Mouse (Mus musculus): ENCODE measurements around the gene Fbll1.
"Not testable (repeated sequence)": the region's sequence is repeated elsewhere in the genome, so short reads cannot be mapped to it uniquely, and the experiment has no call there.

The Fbll1 gene

DNA sequence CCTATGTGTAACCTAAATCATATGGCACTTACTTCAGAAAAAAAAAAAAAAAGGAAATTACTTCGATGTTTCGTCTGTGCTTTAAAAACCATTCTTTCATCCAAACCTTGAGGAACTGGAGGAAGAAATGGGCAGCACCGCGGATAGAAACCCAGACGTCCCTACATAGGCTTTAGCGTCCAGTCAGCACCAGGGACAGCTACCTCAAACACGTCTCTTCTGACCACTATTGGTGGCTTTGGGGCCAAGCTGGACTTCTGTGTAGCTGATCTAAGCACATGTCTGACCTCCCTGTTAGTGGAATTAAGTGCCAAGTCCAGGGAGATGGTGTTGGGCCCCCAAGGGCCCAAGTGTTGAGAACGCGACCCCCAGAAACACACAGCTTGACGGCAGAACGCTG is at the start of gene Fbll1:
TSS of gene Fbll1 (minus strand) at position 11 of the 400 bp plus-strand sequence.
- peak; percentile 24 for DNase-seq

DNA sequence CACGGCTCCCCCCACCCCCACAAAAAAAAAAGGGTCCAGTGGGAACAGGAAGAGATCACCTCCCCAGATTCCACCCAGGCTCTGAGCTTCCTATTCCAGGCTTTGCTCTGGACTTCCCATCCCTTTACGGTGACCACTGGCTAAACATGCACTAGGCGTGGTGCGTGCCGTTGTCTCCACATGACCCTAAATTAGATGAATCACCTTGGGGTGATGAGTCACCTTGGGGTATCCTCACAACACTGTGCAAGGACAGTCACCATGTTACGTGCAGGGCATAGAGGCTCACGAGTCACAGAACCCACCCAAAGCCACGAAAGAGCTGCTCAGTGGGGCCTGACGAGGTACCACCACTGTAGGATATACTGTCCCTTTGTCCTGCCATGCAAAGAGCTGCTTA is 45.6 kb upstream of the Fbll1 start:
- no peak for DNase-seq

DNA sequence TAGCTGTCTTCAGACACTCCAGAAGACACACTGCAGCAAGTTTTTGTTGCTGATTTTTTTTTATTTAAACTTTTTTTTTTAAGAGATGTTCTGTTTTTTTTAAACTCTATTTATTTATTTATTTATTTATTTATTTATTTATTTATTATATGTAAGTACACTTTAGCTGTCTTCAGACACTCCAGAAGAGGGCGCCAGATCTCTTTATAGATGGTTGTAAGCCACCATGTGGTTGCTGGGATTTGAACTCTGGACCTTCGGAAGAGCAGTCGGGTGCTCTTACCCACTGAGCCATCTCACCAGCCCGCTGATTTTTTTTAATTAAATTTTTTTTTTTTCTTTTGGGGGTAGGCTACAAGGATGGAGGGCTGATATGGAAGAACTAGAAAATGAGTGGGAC is 43.9 kb upstream of the Fbll1 start:
- DNase-seq, result not testable (repeated sequence)

DNA sequence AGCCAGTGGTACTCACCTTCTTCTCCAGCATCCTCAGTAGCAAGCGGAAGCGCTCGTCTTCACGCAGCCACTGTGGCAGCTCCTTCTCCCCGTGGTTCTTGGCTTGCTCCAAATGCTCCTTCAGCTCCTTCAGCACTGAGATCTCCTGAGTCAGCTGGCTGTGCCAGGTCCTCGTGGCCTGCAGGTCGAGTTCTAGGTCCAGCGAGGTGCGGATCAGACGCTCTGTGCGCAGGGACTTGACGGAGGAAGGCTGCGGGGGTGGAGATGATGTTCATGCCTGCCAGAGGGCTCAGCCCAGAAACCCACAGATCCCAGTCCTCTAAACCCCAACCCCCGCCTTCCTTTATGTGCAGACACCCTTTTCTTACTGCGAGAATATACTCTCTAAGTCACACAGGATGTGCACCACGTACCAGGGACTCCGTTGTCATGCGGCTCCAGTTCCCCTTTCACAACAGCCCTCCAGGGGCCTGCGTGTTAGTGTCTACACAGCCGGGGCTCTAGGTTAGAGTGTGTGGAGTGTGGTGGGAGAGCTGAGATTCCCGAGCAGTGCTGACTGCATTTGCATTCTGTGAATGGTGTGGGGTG is 43.1 kb upstream of the Fbll1 start:
- DNase-seq, result no peak

DNA sequence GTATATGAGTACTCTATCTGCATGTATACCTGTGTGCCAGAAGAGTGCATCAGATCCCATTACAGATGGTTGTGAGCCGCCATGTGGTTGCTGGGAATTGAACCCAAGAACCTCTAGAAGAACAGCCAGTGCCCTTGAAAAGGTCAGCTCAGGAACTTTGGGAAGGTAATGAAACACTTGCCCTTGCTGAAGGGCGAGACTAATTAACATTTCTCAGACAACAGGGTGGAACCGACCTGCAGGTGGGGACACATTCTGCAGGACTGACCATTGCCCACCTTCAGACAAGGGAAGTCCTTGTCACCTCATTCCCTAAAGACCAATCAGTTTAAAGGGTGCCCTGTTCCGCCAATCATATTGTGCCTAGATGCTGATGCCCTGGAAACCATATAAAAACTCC is 42.1 kb upstream of the Fbll1 start:
- not testable (repeated sequence) for DNase-seq

DNA sequence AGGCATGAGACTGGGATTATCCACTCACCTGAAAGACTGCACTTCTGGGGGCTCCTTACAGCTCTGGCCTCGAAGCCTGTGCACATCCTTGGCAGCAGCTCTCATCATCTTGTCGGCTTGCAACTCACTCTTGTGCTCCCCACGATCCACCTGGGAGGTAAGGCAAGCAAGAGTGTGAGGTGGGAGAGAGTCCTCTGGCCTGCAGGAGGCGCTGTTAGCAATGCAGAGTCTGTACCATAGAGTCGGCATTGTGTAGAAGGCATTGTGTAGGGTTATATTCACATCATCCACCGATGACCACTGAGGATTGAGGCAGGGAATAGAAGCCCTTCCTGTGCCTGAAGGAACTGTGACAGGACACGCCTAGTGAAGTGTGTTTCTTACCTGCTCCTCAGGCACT is 41.6 kb upstream of the Fbll1 start:
- DNase-seq, result no peak

DNA sequence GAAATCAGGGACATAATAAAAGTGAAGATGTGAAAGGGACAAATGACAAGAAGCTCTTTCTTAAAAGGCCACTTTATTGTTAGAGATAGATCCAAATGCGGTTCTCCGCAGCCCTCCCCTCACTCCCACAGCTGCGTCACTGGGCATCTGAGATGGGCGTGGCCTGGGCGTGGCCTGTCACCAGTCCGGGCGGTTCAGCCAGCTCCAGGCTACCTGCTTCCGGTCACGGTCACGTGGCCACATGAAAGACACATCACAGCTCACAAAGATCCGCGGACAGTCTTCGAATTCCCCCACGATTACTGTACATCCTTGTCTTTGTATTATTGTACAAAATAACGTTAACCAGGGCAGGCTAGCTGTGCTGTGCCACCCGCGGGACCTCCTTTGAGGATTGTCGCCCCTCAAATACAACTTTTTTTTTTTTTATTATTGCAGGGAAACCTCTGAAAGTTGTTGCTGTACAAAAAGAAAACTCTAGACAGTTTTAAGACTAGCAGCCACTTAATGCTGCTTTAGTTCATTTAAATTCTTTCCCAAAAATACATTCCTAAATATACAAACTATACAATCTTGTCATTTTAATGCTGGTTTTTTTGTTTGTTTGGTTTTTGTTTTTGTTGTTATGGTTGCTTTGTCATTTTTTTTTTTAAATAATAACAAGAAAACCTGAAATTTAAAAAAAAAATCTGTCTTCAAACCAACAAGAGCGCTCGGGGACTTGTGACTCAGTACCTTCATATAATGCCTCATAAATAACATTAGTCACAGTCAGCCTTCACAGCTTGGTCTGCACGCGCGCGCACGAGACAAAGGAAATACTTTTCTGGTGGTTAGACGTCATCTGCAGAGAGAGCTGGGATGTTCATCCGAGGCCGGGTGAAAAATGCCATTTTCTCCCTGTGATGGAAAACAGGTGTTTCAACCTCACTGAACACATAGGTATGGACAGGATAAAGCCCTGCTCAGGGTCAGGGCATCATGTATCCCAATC is 40.0 kb upstream of the Fbll1 start:
- peak; percentile 73 for DNase-seq

DNA sequence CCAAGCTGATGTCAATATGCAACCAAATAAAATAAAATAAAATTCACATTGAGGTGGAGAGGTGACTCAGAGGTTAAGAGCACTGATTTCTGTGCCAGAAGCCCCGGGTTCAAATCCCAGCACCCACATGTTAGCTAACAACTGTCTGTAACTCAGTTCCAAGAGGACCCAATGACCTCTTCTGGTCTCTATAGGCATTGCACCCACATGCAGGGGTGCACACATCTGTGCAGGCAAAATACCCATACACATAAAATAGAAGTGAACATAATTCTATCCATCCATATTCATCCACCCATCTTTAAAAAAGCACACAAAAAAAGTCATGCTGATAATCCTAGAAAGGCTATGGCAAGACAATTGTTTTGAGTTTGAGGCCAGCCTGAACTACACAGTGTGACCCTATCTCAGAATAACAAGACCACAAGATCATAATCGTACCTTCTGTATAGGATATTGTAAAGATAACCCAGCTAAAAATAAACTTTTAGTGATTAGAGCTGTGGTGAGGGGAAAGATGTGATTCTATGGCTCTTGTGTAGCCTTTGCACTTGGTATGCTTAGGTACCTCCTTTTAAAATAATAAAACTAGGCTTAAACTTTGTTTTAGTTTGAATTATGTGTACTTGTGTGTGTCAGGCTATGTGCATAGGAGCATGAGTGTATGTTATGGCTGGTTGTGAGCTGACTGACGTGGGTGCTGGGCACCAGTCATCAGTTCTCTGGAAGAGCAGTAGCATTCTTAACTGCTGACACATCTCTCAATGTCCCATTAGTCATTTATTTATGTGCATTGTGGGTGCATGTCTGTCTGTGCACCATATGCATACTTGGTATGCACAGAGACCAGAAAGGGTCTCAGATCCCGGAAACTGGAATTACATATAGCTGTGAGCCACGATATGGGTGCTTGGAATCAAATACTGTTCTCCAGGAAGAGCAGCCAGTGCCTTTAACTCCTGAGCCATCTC is 38.8 kb upstream of the Fbll1 start:
- DNase-seq, result no peak

DNA sequence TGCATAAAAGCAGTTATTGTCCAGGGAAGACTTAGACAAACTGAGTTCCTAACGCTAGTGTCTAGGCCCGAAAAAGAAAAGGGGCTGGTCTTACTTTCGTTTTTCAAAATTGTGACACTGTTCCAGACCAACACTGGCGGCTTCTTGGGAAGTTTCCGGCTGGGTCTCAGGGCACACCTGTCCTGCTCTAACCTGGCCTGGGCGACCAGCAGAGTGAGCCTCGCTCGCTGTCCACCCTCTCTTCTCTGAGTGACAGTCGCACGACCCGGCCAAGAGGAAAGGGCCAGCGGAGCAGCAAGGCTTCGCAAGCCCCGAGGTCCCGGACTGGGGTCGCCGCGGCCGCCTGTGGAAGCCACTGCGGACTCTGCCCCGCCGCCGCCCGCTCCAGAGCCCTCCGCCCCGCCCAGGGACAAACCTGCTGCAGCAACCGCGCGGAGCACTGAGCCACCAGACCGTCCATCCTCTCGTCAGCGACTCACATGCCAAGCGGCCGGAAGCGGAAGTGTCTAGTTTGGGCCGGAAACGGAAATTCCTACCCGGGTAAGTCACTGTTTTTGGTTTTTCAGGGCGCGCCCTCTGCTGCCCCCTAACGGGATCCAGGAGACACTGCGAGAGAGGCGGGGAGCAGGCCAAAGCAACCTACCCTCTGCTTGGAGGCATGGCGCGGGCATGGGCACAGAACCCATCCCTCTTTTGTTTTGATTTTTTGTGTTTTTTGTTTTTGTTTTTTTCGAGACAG is 35.5 kb upstream of the Fbll1 start, which contains the start of gene Rars:
TSS of gene Rars (minus strand) at position 485 of the 739 bp plus-strand sequence.
- DNase-seq, result peak; percentile 94

DNA sequence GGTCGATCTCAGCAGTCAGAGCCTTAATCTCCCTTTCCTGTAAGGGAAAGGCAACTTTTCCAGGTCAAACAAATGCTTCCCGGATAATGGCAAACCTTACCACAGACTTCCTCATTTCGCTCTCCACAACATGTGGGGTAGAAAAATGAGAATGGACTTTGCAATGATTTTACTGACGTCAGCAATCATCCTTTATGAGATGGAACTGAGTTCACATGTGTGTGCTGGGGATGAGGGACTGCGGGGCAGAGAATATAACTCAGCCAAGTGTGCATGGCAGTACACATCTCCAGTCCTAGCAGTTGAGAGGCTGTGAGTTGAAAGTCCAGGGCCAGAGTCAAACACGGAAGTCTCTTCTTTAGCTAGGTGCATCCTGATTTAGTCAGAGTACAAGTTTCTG is 34.6 kb upstream of the Fbll1 start:
- no peak for DNase-seq

DNA sequence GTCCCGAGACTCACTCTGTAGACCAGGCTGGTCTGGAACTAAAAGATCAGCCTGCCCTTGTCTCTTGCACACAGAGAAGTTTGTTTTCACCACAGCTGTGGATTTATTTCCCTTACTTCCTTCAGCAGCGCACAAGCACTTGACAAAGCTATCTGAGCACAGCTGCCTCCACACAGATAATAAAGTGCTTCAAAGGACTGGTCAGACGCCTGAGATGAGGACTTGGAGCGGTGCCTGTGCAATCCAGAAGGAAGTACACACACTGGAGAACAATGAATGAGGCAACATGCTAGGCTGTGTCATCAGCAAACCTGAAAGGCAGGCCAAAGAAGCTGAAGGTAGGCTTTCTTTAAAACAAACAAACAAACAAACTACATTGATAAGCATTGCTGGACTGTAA is 33.5 kb upstream of the Fbll1 start:
- no peak for DNase-seq

DNA sequence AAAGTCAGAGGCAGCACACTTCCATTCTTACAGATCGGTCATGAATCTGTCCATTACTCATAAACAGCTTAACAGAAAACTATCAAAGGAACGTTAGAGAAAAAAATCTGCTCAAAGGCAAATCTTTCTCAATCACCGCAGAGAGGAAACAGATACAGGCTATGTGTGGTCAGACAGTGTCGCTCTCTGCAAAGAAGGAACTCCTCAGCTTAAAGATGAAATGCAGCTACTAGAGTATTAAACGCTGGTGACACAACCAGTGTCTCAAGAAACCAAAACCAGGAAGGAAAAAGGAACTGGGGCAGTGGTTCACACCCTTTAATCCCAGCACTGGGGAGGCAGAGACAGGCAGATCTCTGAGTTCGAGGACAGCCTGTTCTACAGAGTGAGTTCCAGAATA is 29.0 kb upstream of the Fbll1 start:
- DNase-seq, result no peak

DNA sequence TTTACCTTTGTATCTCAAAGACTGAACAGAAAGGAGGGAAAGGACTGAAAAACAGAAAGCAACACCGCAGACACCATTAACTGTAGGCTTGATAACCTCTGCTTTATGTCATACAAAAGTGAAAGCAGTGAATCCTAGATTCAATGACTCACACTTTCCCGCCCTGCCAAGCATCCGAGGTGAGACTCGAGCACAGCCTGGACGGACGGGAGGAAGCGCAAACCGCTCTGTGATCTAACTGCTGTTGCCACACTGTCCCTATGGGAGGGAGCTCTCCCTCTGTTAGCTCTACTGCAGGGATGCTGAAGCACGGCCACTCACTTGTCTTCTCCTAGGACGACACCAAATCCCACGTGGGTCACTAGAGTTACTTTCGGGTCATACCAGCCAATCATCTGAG is 17.6 kb upstream of the Fbll1 start:
- no peak for DNase-seq

DNA sequence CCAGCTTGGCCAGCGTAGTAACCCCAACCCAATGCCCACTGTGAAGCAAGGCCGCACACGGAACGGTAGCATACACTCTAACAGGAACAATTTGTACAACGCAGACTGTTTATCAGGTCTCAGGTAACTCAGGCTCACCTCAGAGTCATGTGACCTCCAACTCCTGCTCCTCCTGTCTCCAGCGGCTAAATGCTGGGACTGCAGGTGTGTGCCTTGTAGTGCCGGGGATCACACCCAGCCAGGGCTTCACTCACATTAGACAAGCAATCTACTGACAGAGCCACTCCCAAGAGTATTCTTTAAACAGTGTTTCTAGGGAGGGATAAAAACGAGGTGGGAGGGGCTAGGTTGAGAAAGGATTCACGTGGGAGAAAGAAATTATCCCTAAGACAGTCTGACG is 12.8 kb upstream of the Fbll1 start:
- DNase-seq, result no peak

DNA sequence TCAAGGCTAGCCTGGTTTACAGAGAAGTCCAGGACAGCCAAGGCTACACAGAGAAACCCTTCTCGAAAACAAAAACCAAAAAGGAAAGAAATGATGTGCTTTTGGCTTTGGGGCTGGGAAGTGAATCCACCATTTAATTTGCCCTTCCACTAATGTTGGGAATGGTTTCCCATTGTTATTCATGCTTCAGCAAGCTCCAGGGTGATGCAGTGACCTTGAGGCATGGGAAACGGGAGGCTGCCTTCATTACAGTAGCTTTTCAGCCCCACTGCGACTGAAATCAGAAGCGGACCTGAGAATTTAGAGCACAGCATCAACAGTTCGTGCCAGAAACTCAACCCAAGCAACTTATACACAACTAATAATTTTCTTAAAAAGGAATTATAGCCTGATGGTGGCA is 2.6 kb upstream of the Fbll1 start:
- no peak for DNase-seq

DNA sequence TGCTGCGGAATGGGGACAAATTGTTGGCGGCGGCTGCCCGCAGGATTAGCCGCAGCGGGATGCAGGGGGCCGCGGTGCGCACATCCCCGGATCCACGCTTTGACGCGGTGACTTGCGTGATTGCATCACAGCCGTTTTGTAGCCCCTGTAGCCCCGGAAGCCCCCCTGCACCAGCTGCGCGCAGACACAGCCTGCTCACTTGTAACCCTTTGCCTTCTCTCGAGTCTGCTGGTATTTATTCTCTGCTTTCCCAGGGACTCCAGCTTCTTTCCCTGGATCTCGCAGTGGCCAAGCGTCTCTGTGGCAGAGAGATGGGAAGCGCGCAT is 226 bp downstream of the Fbll1 start:
- peak; percentile 67 for DNase-seq

DNA sequence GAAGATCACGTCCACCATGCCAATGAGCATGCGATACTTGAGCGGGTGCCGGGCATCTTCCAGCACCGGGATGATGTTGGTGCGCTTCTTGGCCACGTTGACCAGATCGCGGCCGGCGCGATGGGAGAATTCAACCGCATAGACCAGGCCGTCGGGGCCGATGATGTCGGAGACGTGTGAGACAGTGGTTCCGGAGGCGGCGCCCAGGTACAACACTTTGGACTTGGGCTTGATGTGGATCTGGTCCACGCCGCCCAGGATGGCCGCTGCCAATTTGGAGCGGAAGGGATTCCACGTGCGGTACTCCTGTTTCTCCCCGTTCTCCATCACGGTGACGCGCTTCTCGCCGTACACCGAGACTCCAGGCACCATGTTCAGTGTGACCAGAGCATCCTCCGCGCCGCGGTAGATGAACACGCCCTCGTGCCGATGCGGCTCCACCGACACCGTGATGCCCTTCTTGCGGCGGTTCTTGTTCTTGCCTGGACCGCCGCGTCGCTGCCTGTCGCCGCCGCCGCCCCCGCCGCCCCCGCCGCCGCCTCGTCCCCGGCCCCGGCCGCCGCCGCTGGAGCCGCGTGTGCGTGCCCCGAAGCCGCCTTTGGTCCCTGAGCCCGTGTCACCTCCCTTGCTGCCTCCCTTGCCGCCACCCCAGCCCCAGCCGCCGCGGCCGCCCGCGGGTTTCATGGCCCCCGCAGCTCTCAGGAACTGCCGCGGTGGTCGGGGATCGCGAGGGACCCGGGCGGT is 761 bp downstream of the Fbll1 start:
- DNase-seq, result peak; percentile 36

DNA sequence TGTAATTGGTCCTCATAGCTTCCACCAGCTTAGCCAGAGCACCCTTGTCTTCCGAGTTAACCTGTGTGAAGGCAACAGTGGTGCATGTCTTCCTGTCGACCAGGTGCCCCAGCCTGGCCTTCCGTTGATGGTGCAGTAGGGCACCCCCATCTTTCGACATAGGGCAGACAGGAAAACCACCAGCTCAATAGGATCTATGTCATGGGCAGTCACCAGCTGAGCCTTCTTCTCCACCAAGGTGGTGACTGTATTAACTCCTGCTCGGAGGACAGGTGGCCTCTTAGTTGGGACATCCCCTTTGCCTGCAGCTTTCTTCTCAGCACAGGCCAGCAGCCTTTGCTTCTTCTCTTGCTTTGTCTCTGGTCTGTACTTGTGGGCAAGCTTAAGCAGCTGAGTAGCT is 5.9 kb downstream of the Fbll1 start:
- DNase-seq, result not testable (repeated sequence)

DNA sequence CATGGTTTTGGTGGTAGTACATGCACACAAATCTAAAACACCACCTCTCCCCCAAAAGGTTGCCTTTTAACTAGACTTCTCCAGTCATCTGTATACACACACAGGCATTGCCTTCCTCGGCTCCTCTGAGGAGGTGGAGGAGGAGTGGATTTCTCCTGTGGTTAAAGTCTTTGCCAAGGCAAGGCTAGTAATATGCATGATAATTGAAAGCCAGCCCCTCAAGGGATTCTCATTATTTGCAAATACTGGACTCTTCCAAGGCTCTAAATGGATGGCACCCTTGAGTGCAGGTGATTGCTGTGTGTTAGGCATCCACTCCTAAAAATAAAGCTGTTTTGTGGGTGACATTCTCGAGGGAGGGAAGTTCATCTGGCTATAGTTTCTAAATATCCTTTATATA is 10.2 kb downstream of the Fbll1 start:
- DNase-seq, result no peak

DNA sequence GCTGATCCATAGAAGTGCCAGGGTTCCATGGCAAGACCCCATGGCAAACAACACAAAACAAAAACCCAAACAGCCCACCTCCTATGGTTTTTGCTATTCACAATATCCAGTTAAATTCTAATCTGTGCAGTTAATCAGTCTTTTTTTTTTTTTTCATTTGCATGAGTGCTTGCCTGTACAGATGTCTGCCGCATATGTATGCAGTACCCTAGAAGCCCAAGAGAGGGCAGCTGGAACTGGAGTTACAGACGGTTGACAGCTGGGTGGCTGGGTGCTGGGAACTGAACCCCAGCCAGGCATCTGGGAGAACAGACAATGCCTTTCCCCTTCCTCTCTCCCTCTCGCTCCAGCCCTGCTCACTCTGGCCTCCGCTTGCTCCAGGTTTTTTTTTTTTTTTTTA is 14.1 kb downstream of the Fbll1 start:
- no peak for DNase-seq

DNA sequence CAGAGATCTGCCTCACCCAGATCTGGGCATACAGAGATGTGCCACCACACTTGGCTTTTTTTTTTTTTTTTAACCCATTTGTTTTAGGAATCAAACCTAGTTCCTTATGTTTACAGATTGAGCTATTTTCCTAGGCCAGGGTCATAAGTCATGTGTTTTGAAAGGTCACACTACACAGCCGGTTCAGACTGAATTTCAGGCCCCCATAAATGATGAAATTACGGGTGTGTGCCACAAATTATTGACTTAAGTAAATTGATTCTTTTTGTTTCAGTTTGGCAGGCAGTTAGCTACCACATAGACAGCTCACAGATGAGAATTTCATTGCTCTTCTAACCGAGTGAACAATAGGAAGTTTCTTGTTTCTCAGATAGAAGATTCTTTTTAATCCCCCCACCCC is 14.7 kb downstream of the Fbll1 start:
- DNase-seq, result no peak

DNA sequence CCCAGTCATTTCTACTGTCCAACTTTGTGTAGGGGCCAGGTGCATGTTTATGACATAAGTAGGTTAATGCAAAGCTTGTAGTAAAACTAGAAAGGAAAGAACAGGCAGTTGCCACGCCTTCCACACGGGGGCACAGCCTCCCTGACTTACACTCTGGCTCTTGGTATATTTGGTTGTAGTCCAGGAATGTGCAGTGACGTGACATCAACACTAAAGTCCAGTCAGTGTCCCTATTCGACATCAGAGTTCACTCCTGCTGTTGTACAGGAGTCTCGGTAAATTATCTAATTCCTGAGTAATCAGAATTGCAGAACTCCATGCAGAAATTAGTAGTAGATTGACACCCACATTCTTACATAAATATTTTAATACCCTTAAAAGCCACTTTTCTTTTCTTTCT is 15.6 kb downstream of the Fbll1 start:
- no peak for DNase-seq
